Mouse (Mus musculus) small intestine, adult 2 months (tissue): ENCODE results near the gene Pign. TPM values are rescaled to one million over a fixed set of nuclear protein-coding genes. Genes with fewer than 3 reads are reported as not detected.

ENCODE experiments used
- H3K27ac ChIP-seq: fragments of 200-500 bp; 2 replicates; pipeline ENCODE4 v1.5.1; 2012; ENCODE audit warnings: low read depth, low read length, control low read depth, inconsistent platforms; ENCODE audit not compliant: insufficient read depth
- H3K27me3 ChIP-seq: fragments of 200-500 bp; 2 replicates; pipeline ENCODE4 v1.6.1; 2012; ENCODE audit warnings: mild to moderate bottlenecking, moderate library complexity, low read length, inconsistent platforms; ENCODE audit not compliant: control insufficient read depth, insufficient read depth
- H3K36me3 ChIP-seq: fragments of 200-500 bp; 2 replicates; pipeline ENCODE4 v1.6.1; 2012; ENCODE audit warnings: mild to moderate bottlenecking, low read length, control low read depth, inconsistent platforms; ENCODE audit not compliant: control insufficient read depth, insufficient read depth
- H3K4me1 ChIP-seq: fragments of 200-500 bp; 2 replicates; pipeline ENCODE4 v1.6.1; 2012; ENCODE audit warnings: low read length, inconsistent platforms, mixed read lengths; ENCODE audit not compliant: control insufficient read depth, insufficient read depth, insufficient read length
- H3K4me3 ChIP-seq: fragments of 200-500 bp; 2 replicates; pipeline ENCODE4 v1.5.1; 2012; ENCODE audit warnings: low read depth, mild to moderate bottlenecking, control low read depth, inconsistent platforms, low read length, moderate library complexity
- CTCF ChIP-seq: fragments of 200-500 bp; IDR thresholded peaks from 2 replicates; pipeline ENCODE4 v1.5.1; 2012; ENCODE audit warnings: low read depth, mild to moderate bottlenecking, control low read depth, inconsistent platforms, low read length, moderate library complexity, mixed read lengths; ENCODE audit not compliant: insufficient replicate concordance, insufficient read length; ENCODE audit errors: extremely low read depth
- POLR2A ChIP-seq: fragments of 200-500 bp; IDR thresholded peaks from 2 replicates; pipeline ENCODE4 v1.6.1; 2012; ENCODE audit warnings: low read depth, mild to moderate bottlenecking, control low read depth, inconsistent platforms, low read length, moderate library complexity
- WGBS: fragments of 180-500 bp; shearing (Covaris S2); methylation state at CpG from one replicate; pipeline ENCODE4 v1.1.7; 2018; 5-methylcytosine and 5-hydroxymethylcytosine counted together
- polyA plus RNA-seq: library from polyadenylated mRNA; depleted of rRNA; stranded (reverse); fragments of >200 nt; gene quantifications from 2 replicates; pipeline ENCODE4 v1.2.3, GENCODE M21; 2012

The Pign gene
- polyA plus RNA-seq, 1 experiment, result 4.8 TPM

DNA sequence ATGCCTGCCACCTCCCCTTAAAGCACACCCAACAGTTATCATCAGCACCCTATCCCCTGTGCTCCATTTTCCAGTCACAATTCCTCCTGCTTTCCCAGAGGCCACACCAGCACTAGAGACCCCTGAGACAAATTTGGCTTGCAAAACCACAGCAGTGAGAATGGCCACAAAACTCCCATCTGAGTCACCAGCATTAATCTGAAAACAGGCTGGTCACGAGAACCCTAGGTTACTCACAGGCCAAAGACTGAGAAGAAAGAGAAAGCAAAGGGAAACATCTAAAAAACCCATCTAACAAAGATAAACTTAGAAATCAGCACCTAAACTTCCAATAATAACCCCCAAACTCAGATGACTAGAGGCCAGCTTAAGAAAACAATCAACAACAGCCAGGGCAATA is 12.8 kb downstream of the Pign start:
- Histone ChIP-seq H3K27ac (no peak overlapping the region), H3K36me3 (peaks cover 17% of the 10 kb centered on the region), H3K27me3 (no peaks in the 10 kb centered on the region), H3K4me1 (no peaks in the 10 kb centered on the region), H3K4me3 (no peak overlapping the region)
- TF ChIP-seq POLR2A (no peak), CTCF (no peak)
- WGBS, result 100% methylated on average over 1 of the region's 1 CpGs

DNA sequence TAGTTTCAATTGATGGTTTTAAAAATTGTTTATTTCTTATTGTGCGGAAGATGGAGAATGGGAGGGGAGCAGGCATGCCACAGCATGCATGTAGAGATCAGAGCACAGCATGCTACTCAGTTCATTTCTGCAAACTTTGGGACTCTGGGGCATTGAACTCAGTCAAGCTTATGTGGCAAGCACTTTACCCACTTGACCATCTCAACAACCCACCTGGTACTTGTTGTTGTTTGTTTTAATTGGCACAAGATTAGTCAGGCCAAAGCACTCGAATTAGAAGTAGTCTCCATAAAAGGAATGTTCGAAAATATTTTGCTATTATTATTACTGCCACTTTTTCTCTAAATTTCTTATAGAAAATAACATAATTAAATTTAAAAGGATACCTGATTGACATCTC is 19.4 kb downstream of the Pign start:
- no peak overlapping the region for H3K4me3 ChIP-seq
- WGBS, result 82% methylated on average over 3 of the region's 3 CpGs
- TF ChIP-seq CTCF (no peak), POLR2A (no peak)
- H3K27me3 ChIP-seq, result no peaks in the 10 kb centered on the region
- H3K4me1 ChIP-seq, result no peaks in the 10 kb centered on the region
- no peak overlapping the region for H3K27ac ChIP-seq
- H3K36me3 ChIP-seq, result peaks cover 23% of the 10 kb centered on the region

DNA sequence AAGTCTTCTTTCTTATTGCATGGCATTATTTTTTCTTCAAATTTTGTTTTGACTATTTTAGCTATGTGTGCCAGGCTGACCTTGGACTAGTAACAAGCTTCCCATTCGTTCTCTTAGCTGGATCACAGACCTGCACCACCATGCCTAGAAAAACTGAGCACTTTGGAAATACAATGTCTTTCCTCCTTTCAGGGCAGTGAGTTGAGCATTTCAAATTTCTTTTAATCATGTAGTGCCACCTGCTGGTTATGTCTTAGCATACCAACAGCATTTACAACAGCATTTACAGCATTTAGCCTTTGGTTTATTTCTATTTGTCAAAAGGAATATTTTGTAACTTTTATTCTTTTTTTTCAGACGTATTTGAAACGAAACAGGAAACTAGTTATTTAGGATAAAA is 33.0 kb downstream of the Pign start:
- no peak for TF ChIP-seq POLR2A
- TF ChIP-seq CTCF, result no peak
- no peak overlapping the region for H3K27ac ChIP-seq
- H3K4me3 ChIP-seq, result no peak overlapping the region
- H3K36me3 ChIP-seq, result 0 out of 2 replicates have a peak, but pooled peaks cover 3% of the 10 kb centered on the region
- WGBS, result 27% methylated on average over 3 of the region's 3 CpGs
- H3K27me3 ChIP-seq, result no peaks in the 10 kb centered on the region
- H3K4me1 ChIP-seq, result no peaks in the 10 kb centered on the region

DNA sequence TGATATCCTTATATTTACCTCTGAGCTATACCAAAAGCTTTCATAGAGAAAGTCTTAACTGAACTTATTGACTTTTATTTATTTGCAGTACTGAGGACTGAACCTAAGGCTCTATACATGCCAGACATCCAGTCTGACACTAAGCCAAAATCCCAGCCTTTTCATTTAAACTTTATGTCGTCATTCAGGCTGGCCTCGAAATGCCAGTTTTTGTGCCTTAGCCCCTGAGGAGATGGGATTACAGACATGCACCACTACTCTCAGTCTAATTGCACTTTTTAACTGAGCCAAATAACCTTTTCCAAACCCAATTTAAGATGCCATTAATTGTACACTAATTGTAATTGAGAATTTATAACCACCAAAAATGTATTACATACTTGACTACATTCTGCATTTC is 73.8 kb downstream of the Pign start:
- 97% methylated on average over 2 of the region's 2 CpGs for WGBS
- Histone ChIP-seq H3K36me3 (peaks cover 15% of the 10 kb centered on the region), H3K27me3 (no peaks in the 10 kb centered on the region), H3K27ac (no peak overlapping the region), H3K4me3 (no peak overlapping the region), H3K4me1 (no peaks in the 10 kb centered on the region)
- no peak for TF ChIP-seq CTCF
- no peak for TF ChIP-seq POLR2A

DNA sequence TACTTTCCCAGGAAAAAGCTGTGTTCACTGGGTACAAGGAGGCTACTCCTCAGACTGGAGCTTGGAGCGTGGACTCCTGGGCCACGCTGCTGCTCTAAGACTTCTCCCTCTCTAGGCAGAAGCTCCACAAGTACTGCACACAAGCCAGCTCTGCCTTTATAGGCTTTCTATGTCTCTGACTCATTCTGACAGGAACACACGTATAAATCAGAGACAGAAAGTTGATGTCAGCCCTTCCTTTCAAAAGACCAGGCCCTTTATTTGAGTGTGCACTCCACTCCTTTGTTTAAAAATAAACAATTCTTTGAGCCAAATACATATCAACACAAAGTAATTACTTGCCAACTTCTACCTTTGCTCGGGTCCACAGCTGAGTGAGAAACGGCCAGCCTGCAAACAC is 74.8 kb downstream of the Pign start:
- H3K27ac ChIP-seq, result no peak overlapping the region
- no peaks in the 10 kb centered on the region for H3K27me3 ChIP-seq
- peaks cover 19% of the 10 kb centered on the region for H3K36me3 ChIP-seq
- no peaks in the 10 kb centered on the region for H3K4me1 ChIP-seq
- no peak overlapping the region for H3K4me3 ChIP-seq
- WGBS, result 74% methylated on average over 5 of the region's 5 CpGs
- TF ChIP-seq CTCF (no peak), POLR2A (no peak)

DNA sequence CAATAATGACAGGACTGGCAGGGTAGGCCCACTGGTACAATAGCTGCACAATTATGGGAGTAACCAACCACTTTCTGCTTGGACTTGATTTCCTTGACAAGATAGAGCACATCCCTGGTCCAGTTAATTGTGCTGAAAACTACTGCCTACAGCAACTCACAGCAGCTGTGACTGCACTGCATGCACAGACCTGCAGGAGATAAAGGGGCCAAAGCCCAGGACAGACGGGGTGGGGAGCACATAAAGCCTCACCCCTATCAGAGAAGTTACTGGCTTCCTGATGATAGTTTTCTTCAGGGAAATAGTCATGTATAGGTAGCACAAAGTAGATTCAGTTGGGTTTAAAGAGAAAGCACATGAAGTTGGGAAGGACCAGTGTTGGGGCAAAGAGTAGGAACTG is 80.7 kb downstream of the Pign start:
- Histone ChIP-seq H3K36me3 (peaks cover 23% of the 10 kb centered on the region), H3K27me3 (no peaks in the 10 kb centered on the region), H3K4me1 (no peaks in the 10 kb centered on the region), H3K27ac (no peak overlapping the region), H3K4me3 (no peak overlapping the region)
- 77% methylated on average over 1 of the region's 1 CpGs for WGBS
- TF ChIP-seq CTCF (no peak), POLR2A (no peak)

DNA sequence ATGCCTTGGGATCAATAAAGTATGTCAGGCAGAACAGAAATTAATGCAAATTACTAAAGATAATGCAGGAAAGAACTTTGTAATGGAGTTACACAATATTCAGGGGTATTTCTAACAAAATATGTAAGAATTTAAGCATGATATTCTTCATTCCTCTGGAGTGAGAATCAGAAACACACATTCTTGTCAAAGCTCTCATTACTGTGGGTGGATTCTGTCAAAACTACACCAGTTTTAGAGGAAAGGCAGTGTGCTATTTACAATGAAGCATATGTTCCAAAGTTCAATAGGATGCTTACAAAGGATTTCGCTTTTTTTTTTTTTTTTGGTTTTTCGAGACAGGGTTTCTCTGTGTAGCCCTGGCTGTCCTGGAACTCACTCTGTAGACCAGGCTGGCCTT is 82.6 kb downstream of the Pign start:
- 83% methylated on average over 2 of the region's 2 CpGs for WGBS
- Histone ChIP-seq H3K36me3 (peaks cover 19% of the 10 kb centered on the region), H3K4me1 (no peaks in the 10 kb centered on the region), H3K27me3 (no peaks in the 10 kb centered on the region), H3K27ac (no peak overlapping the region), H3K4me3 (no peak overlapping the region)
- TF ChIP-seq POLR2A, result no peak
- TF ChIP-seq CTCF, result no peak

DNA sequence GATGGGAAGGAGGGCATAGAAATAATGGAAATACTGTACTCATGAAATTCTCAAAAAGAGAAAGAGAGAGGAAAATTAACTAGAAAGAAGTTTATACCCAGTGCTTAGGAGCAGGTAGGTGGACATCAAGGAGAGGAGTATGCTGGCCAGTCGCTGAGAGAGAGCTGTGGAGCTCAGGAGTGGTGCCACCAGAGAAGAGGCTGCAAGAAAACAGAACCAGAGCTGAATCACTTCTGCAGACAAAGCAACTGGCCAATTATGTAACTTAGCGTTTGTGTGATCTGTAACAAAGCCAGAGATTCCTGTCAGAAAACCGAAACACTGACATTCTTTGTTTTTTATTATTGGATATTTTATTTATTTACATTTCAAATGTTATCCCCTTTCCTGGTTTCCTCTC is 97.4 kb downstream of the Pign start:
- Histone ChIP-seq H3K4me3 (no peak overlapping the region), H3K27ac (no peak overlapping the region), H3K4me1 (no peaks in the 10 kb centered on the region), H3K36me3 (peaks cover 6% of the 10 kb centered on the region; the same call in 1 of the 2 replicates), H3K27me3 (no peaks in the 10 kb centered on the region)
- 90% methylated on average over 3 of the region's 3 CpGs for WGBS
- TF ChIP-seq CTCF (no peak), POLR2A (no peak)
